Mouse (Mus musculus): ENCODE measurements around the gene Gm49486. TPM values are rescaled to one million over a fixed set of nuclear protein-coding genes. Genes with fewer than 3 reads are reported as not detected.

Gm49486 gene
- polyA plus RNA-seq, 1 experiment from 2014 or later = 0.43 TPM

GRCm38 (mm10) chr15:79283371-79283770 lies 54.2 kb downstream of the Gm49486 start:
- no peak for ATAC-seq (ENCODE audit: insufficient number of reproducible peaks, low FRiP score, low TSS enrichment, low read depth)
- 85% methylated on average over 4 of the region's 4 CpGs for WGBS

GRCm38 (mm10) chr15:79285399-79285798 lies 56.2 kb downstream of the Gm49486 start, which contains the start of gene Baiap2l2:
Baiap2l2 (minus strand) TSS chr15:79285537.
- ATAC-seq (ENCODE audit: insufficient number of reproducible peaks, low FRiP score, low TSS enrichment, low read depth) = no peak
- WGBS = 67% methylated on average over 10 of the region's 10 CpGs
- Histone ChIP-seq H3K27ac (replicated peaks; ENCODE audit: low read depth, low read length) (no peak within 1 kb of the TSS), H3K9ac (ENCODE audit: low read length) (no peak within 1 kb of the TSS), H3K27me3 (ENCODE audit: control insufficient read depth, insufficient read depth, low read length) (no peaks in the 10 kb centered on the region), H3K4me3 (ENCODE audit: low read depth, low read length) (no peak within 1 kb of the TSS), H3K4me2 (ENCODE audit: low read depth, severe bottlenecking) (no peak within 1 kb of the TSS), H3K36me3 (ENCODE audit: control insufficient read depth, insufficient read depth, low read length) (peaks cover 3% of the 10 kb centered on the region; the same call in 1 of the 2 replicates), H3K9me3 (ENCODE audit: control insufficient read depth, low read length) (no peaks in the 10 kb centered on the region), H3K4me1 (ENCODE audit: control insufficient read depth, insufficient read depth, low read length) (0 out of 2 replicates have a peak, but pooled peaks cover 2% of the 10 kb centered on the region)
- no peak for DNase-seq (ENCODE audit: low spot score)

More at GRCm38 (mm10) chr15:79283371-79283770, 54.2 kb downstream of the Gm49486 start:
- H3K27me3 ChIP-seq (ENCODE audit: control insufficient read depth, insufficient read depth, low read length) = no peaks in the 10 kb centered on the region
- no peak overlapping the region for H3K4me3 ChIP-seq (ENCODE audit: low read depth, low read length)
- no peak overlapping the region for H3K27ac ChIP-seq (replicated peaks; ENCODE audit: low read depth, low read length)
- no peak overlapping the region for H3K4me2 ChIP-seq (ENCODE audit: low read depth, severe bottlenecking)
- no peaks in the 10 kb centered on the region for H3K9me3 ChIP-seq (ENCODE audit: control insufficient read depth, low read length)
- no peak for DNase-seq (ENCODE audit: low spot score)
- H3K4me1 ChIP-seq (ENCODE audit: control insufficient read depth, insufficient read depth, low read length) = no peaks in the 10 kb centered on the region
- no peaks in the 10 kb centered on the region for H3K36me3 ChIP-seq (ENCODE audit: control insufficient read depth, insufficient read depth, low read length)
- no peak overlapping the region for H3K9ac ChIP-seq (ENCODE audit: low read length)

DNA sequence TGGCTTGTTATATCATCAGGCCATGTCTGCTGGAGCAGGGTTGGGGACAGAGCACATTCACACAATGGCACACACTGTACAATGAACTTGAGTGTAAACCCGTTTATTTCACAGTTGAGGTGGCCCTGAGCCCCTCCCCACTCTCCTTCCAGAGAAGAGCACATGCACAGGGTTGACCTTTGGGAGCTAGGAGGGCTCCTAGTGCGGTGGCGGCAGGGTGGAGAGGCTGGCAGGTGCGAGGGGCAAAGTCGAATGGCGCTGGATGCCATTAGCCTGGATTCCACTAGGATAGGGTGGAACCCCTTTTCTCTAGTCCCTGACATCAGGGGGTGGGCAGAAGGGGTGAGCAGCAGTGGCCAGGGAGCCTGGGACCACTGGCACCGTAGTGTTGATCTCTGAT lies 57.0 kb downstream of the Gm49486 start:
- H3K27ac ChIP-seq (replicated peaks; ENCODE audit: low read depth, low read length) = no peak overlapping the region
- H3K27me3 ChIP-seq (ENCODE audit: control insufficient read depth, insufficient read depth, low read length) = no peaks in the 10 kb centered on the region
- H3K4me2 ChIP-seq (ENCODE audit: low read depth, severe bottlenecking) = no peak overlapping the region
- no peaks in the 10 kb centered on the region for H3K9me3 ChIP-seq (ENCODE audit: control insufficient read depth, low read length)
- DNase-seq (ENCODE audit: low spot score) (no peak), ATAC-seq (ENCODE audit: insufficient number of reproducible peaks, low FRiP score, low TSS enrichment, low read depth) (no peak)
- 0 out of 2 replicates have a peak, but pooled peaks cover 2% of the 10 kb centered on the region for H3K4me1 ChIP-seq (ENCODE audit: control insufficient read depth, insufficient read depth, low read length)
- H3K4me3 ChIP-seq (ENCODE audit: low read depth, low read length) = no peak overlapping the region
- H3K9ac ChIP-seq (ENCODE audit: low read length) = no peak overlapping the region
- H3K36me3 ChIP-seq (ENCODE audit: control insufficient read depth, insufficient read depth, low read length) = peaks cover 3% of the 10 kb centered on the region; the same call in 1 of the 2 replicates
- WGBS = 94% methylated on average over 7 of the region's 7 CpGs

DNA sequence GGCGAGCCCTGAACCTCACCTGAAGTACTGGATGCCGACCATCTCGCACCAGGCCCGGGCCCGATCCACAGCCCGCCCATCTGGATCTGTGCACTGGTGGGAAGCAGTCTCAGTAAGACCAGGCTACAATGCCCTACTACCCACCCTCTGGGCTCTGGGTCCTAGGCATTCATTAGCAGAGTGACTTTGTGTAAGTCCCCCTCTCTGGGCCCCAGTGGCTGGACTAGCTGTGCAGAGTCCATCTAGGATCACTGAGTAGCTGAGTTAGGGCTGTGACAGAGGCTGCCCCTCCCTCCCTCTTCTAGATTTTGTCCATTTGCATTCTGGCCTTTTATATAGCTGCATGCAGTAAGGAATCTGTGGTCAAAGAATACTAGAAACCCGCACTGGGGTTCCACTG lies 57.9 kb downstream of the Gm49486 start:
- Histone ChIP-seq H3K9ac (ENCODE audit: low read length) (no peak overlapping the region), H3K36me3 (ENCODE audit: control insufficient read depth, insufficient read depth, low read length) (peaks cover 3% of the 10 kb centered on the region; the same call in 1 of the 2 replicates), H3K9me3 (ENCODE audit: control insufficient read depth, low read length) (no peaks in the 10 kb centered on the region), H3K27ac (replicated peaks; ENCODE audit: low read depth, low read length) (no peak overlapping the region), H3K4me2 (ENCODE audit: low read depth, severe bottlenecking) (no peak overlapping the region), H3K4me3 (ENCODE audit: low read depth, low read length) (no peak overlapping the region), H3K27me3 (ENCODE audit: control insufficient read depth, insufficient read depth, low read length) (no peaks in the 10 kb centered on the region), H3K4me1 (ENCODE audit: control insufficient read depth, insufficient read depth, low read length) (0 out of 2 replicates have a peak, but pooled peaks cover 2% of the 10 kb centered on the region)
- 93% methylated on average over 7 of the region's 7 CpGs for WGBS
- ATAC-seq (ENCODE audit: insufficient number of reproducible peaks, low FRiP score, low TSS enrichment, low read depth) (no peak), DNase-seq (ENCODE audit: low spot score) (no peak)

GRCm38 (mm10) chr15:79288387-79288786 lies 59.2 kb downstream of the Gm49486 start:
- H3K36me3 ChIP-seq (ENCODE audit: control insufficient read depth, insufficient read depth, low read length) = peaks cover 3% of the 10 kb centered on the region; the same call in 1 of the 2 replicates
- no peak overlapping the region for H3K27ac ChIP-seq (replicated peaks; ENCODE audit: low read depth, low read length)
- no peak overlapping the region for H3K9ac ChIP-seq (ENCODE audit: low read length)
- ATAC-seq (ENCODE audit: insufficient number of reproducible peaks, low FRiP score, low TSS enrichment, low read depth) (no peak), DNase-seq (ENCODE audit: low spot score) (no peak)
- no peak overlapping the region for H3K4me3 ChIP-seq (ENCODE audit: low read depth, low read length)
- no peaks in the 10 kb centered on the region for H3K27me3 ChIP-seq (ENCODE audit: control insufficient read depth, insufficient read depth, low read length)
- H3K9me3 ChIP-seq (ENCODE audit: control insufficient read depth, low read length) = no peaks in the 10 kb centered on the region
- H3K4me2 ChIP-seq (ENCODE audit: low read depth, severe bottlenecking) = no peak overlapping the region
- 79% methylated on average over 3 of the region's 3 CpGs for WGBS
- H3K4me1 ChIP-seq (ENCODE audit: control insufficient read depth, insufficient read depth, low read length) = 0 out of 2 replicates have a peak, but pooled peaks cover 2% of the 10 kb centered on the region

DNA sequence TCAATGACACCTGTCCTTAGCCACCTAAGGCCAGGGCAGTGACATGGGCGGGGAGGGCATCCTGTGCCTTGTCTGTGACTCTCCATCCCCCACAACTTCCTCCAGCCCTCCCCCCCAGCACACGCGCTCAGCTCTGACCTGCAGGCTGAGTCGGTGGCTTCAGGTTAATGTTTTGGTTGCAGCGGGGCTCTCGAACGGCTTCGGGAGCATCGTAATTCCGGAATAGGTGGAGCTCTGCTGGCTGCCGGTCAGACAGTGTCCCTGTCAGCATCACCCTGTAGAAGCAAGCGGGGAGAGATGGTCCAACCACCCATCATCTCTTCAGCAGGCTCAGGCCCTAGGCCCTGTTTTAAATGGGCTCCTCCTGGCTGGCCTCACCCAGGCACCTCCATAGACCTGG lies 60.2 kb downstream of the Gm49486 start:
- H3K4me2 ChIP-seq (ENCODE audit: low read depth, severe bottlenecking) = no peak overlapping the region
- 84% methylated on average over 12 of the region's 12 CpGs for WGBS
- ATAC-seq (ENCODE audit: insufficient number of reproducible peaks, low FRiP score, low TSS enrichment, low read depth) = no peak

GRCm38 (mm10) chr15:79290340-79290739 lies 61.1 kb downstream of the Gm49486 start:
- Histone ChIP-seq H3K4me3 (ENCODE audit: low read depth, low read length) (no peak overlapping the region), H3K27ac (replicated peaks; ENCODE audit: low read depth, low read length) (no peak overlapping the region), H3K4me2 (ENCODE audit: low read depth, severe bottlenecking) (no peak overlapping the region), H3K9ac (ENCODE audit: low read length) (no peak overlapping the region), H3K4me1 (ENCODE audit: control insufficient read depth, insufficient read depth, low read length) (0 out of 2 replicates have a peak, but pooled peaks cover 2% of the 10 kb centered on the region), H3K27me3 (ENCODE audit: control insufficient read depth, insufficient read depth, low read length) (no peaks in the 10 kb centered on the region), H3K9me3 (ENCODE audit: control insufficient read depth, low read length) (no peaks in the 10 kb centered on the region), H3K36me3 (ENCODE audit: control insufficient read depth, insufficient read depth, low read length) (peaks cover 3% of the 10 kb centered on the region; the same call in 1 of the 2 replicates)
- DNase-seq (ENCODE audit: low spot score) (no peak), ATAC-seq (ENCODE audit: insufficient number of reproducible peaks, low FRiP score, low TSS enrichment, low read depth) (no peak)
- 61% methylated on average over 3 of the region's 3 CpGs for WGBS

More for the DNA sequence above, 60.2 kb downstream of the Gm49486 start:
- Histone ChIP-seq H3K9me3 (ENCODE audit: control insufficient read depth, low read length) (no peaks in the 10 kb centered on the region), H3K4me1 (ENCODE audit: control insufficient read depth, insufficient read depth, low read length) (0 out of 2 replicates have a peak, but pooled peaks cover 2% of the 10 kb centered on the region), H3K27ac (replicated peaks; ENCODE audit: low read depth, low read length) (no peak overlapping the region), H3K27me3 (ENCODE audit: control insufficient read depth, insufficient read depth, low read length) (no peaks in the 10 kb centered on the region), H3K9ac (ENCODE audit: low read length) (no peak overlapping the region), H3K4me3 (ENCODE audit: low read depth, low read length) (no peak overlapping the region), H3K36me3 (ENCODE audit: control insufficient read depth, insufficient read depth, low read length) (peaks cover 3% of the 10 kb centered on the region; the same call in 1 of the 2 replicates)
- no peak for DNase-seq (ENCODE audit: low spot score)

DNA sequence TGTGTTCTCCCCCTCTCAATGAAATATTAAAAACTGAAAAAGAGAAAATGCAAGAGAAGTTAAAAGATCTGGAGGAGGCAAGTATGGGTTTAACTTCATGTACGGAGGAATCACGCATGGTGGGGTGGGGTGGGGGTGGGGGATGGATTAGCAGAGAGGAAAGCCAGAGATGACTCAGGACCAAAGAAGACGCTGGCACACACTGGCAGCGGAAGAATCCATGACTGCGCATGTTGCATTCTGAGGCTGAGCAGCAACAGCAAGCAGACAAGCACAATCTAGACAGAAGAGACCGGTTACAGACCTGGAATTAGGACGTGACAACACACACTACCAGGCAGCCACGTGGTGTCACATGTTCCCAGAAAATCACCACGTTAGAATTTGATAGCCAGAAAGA lies 63.6 kb downstream of the Gm49486 start:
- ATAC-seq (ENCODE audit: insufficient number of reproducible peaks, low FRiP score, low TSS enrichment, low read depth) (no peak), DNase-seq (ENCODE audit: low spot score) (no peak)
- no peak overlapping the region for H3K9ac ChIP-seq (ENCODE audit: low read length)
- H3K4me3 ChIP-seq (ENCODE audit: low read depth, low read length) = no peak overlapping the region
- H3K27me3 ChIP-seq (ENCODE audit: control insufficient read depth, insufficient read depth, low read length) = no peaks in the 10 kb centered on the region
- peaks cover 3% of the 10 kb centered on the region; the same call in 1 of the 2 replicates for H3K36me3 ChIP-seq (ENCODE audit: control insufficient read depth, insufficient read depth, low read length)
- WGBS = 90% methylated on average over 9 of the region's 9 CpGs
- H3K9me3 ChIP-seq (ENCODE audit: control insufficient read depth, low read length) = no peaks in the 10 kb centered on the region
- H3K4me1 ChIP-seq (ENCODE audit: control insufficient read depth, insufficient read depth, low read length) = 0 out of 2 replicates have a peak, but pooled peaks cover 2% of the 10 kb centered on the region
- H3K27ac ChIP-seq (replicated peaks; ENCODE audit: low read depth, low read length) = no peak overlapping the region
- no peak overlapping the region for H3K4me2 ChIP-seq (ENCODE audit: low read depth, severe bottlenecking)

DNA sequence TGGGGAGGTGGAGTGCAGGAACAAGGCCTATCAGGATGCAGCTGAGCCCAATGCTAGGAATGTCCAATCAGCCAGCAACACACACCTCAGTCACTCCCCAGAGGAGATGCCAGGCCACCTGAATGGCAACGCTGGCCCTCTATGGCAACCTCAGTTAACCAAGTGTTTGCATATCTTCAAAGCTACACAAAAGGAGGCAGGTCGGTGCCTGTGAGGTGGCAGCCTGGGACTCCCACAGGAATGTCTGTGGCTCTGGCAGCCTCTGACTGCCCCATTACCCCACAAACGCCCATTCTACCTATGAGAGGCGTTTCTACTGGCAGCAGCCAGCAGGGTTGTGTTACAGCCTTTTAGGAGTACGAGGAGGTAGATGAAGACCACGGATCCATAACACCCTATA lies 69.4 kb downstream of the Gm49486 start:
- no peaks in the 10 kb centered on the region for H3K9me3 ChIP-seq (ENCODE audit: control insufficient read depth, low read length)
- no peak overlapping the region for H3K4me3 ChIP-seq (ENCODE audit: low read depth, low read length)
- ATAC-seq (ENCODE audit: insufficient number of reproducible peaks, low FRiP score, low TSS enrichment, low read depth) (no peak), DNase-seq (ENCODE audit: low spot score) (no peak)
- 85% methylated on average over 6 of the region's 6 CpGs for WGBS
- no peaks in the 10 kb centered on the region for H3K27me3 ChIP-seq (ENCODE audit: control insufficient read depth, insufficient read depth, low read length)
- H3K4me1 ChIP-seq (ENCODE audit: control insufficient read depth, insufficient read depth, low read length) = no peaks in the 10 kb centered on the region
- no peak overlapping the region for H3K27ac ChIP-seq (replicated peaks; ENCODE audit: low read depth, low read length)
- no peak overlapping the region for H3K4me2 ChIP-seq (ENCODE audit: low read depth, severe bottlenecking)
- H3K36me3 ChIP-seq (ENCODE audit: control insufficient read depth, insufficient read depth, low read length) = no peaks in the 10 kb centered on the region
- no peak overlapping the region for H3K9ac ChIP-seq (ENCODE audit: low read length)

Data from limb, embryonic 11.5 days (tissue).